In the genomic region with DNA sequence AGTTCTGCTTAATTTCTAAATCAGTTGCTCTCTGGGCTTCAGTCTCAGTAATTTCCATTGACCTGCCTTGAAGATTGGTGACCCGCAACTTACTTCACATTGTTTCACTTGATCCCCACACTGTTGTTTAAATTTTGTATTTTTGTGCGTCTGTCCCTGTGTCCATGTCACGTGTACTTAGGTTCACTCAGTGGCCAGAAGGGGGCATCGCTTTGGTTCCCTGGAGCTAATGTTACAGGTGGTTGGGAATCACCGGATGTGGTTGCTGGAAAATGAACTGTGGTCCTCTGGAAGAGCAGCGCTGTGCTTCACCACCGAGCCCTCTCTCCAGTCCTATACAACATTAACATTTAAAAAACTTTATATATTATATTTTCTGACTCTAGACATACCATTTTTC, we compare ENCODE assay signal across 26 mouse cellular contexts.
DNase-seq lines count a peak whose midpoint lies in the region; ATAC-seq and TF ChIP-seq lines count a peak whose summit lies in the region.
"Had no signal": no experiment of that assay in that cellular context is flagged by ENCODE, and none has a peak within 500 bp of the region (broad histone marks: within the 10 kb centered on the region; RNA-seq: fewer than 3 reads in every experiment).

No protein-coding gene starts in this region.

- no peak overlapping the region for H3K9ac ChIP-seq in kidney, postnatal 0 days (ENCODE audit: low read depth, low read length)
- no peak overlapping the region for H3K9ac ChIP-seq in kidney, embryonic 15.5 days
- no peak overlapping the region for H3K9ac ChIP-seq in liver, embryonic 14.5 days (replicated peaks)
- no peak overlapping the region for H3K9ac ChIP-seq in liver, embryonic 12.5 days
- no peak overlapping the region for H3K9ac ChIP-seq in ES-E14 (ENCODE audit: insufficient read depth, low read depth, low read length, poor library complexity, severe bottlenecking)
- H3K9ac ChIP-seq: forebrain, embryonic 13.5 days; limb, embryonic 12.5 days; liver, embryonic 13.5 days; midbrain, embryonic 15.5 days; neural tube, embryonic 15.5 days had no signal

- no peaks in the 10 kb centered on the region for H3K27me3 ChIP-seq in kidney, postnatal 0 days (ENCODE audit: insufficient read depth, low read length)
- no peaks in the 10 kb centered on the region for H3K27me3 ChIP-seq in kidney, embryonic 15.5 days
- H3K27me3 ChIP-seq in liver, embryonic 14.5 days (ENCODE audit: control insufficient read depth, insufficient read depth, low read length), result no peaks in the 10 kb centered on the region
- no peaks in the 10 kb centered on the region for H3K27me3 ChIP-seq in liver, embryonic 12.5 days (replicated peaks)
- H3K27me3 ChIP-seq: forebrain, embryonic 13.5 days; limb, embryonic 12.5 days; liver, embryonic 13.5 days; midbrain, embryonic 15.5 days; neural tube, embryonic 15.5 days had no signal

- TF ChIP-seq EP300 in liver, embryonic 14.5 days (IDR thresholded peaks at IDR 0.05; ENCODE audit: low read depth), result no peak

- no peaks in the 10 kb centered on the region for H3K36me3 ChIP-seq in kidney, postnatal 0 days (ENCODE audit: insufficient read depth, low read length)
- H3K36me3 ChIP-seq in kidney, embryonic 15.5 days, result no peaks in the 10 kb centered on the region
- no peaks in the 10 kb centered on the region for H3K36me3 ChIP-seq in liver, embryonic 14.5 days (replicated peaks; ENCODE audit: control insufficient read depth, insufficient read depth, low read depth)
- no peaks in the 10 kb centered on the region for H3K36me3 ChIP-seq in liver, embryonic 12.5 days
- no peaks in the 10 kb centered on the region for H3K36me3 ChIP-seq in ES-E14 (ENCODE audit: control insufficient read depth, insufficient read depth, low read length, poor library complexity, severe bottlenecking)
- H3K36me3 ChIP-seq: limb, embryonic 12.5 days; liver, embryonic 13.5 days; midbrain, embryonic 15.5 days; neural tube, embryonic 15.5 days had no signal

- H3K4me1 ChIP-seq in kidney, postnatal 0 days (replicated peaks; ENCODE audit: insufficient read depth, low read length), result no peaks in the 10 kb centered on the region
- no peaks in the 10 kb centered on the region for H3K4me1 ChIP-seq in kidney, embryonic 15.5 days
- H3K4me1 ChIP-seq in liver, embryonic 14.5 days (replicated peaks; ENCODE audit: control insufficient read depth in 2 of 2, insufficient read depth in 2 of 2, low read length in 1 of 2), result no peaks in the 10 kb centered on the region
- H3K4me1 ChIP-seq in liver, embryonic 12.5 days, result no peaks in the 10 kb centered on the region
- H3K4me1 ChIP-seq in ES-E14 (ENCODE audit: control insufficient read depth in 2 of 2, insufficient read depth in 2 of 2, low read length in 2 of 2, poor library complexity in 1 of 2), result no peaks in the 10 kb centered on the region
- H3K4me1 ChIP-seq: forebrain, embryonic 13.5 days; limb, embryonic 12.5 days; liver, embryonic 13.5 days; midbrain, embryonic 15.5 days; neural tube, embryonic 15.5 days had no signal

- no peak for ATAC-seq in kidney, postnatal 0 days (replicated peaks; ENCODE audit: low FRiP score, low read depth)
- ATAC-seq in kidney, embryonic 15.5 days (replicated peaks; ENCODE audit: low FRiP score), result no peak
- no peak for ATAC-seq in liver, embryonic 14.5 days (ENCODE audit: insufficient read depth)
- ATAC-seq in liver, embryonic 12.5 days, result no peak
- ATAC-seq in inflammation-experienced regulatory T-cells, adult 6 months, result no peak
- ATAC-seq: forebrain, embryonic 13.5 days; hindbrain, embryonic 16.5 days; intestine, embryonic 16.5 days; midbrain, embryonic 15.5 days had no signal

- no peak overlapping the region for H3K4me2 ChIP-seq in kidney, postnatal 0 days (ENCODE audit: low read length)
- no peak overlapping the region for H3K4me2 ChIP-seq in kidney, embryonic 15.5 days
- H3K4me2 ChIP-seq in liver, embryonic 14.5 days (ENCODE audit: low read depth), result no peak overlapping the region
- H3K4me2 ChIP-seq in liver, embryonic 12.5 days, result no peak overlapping the region
- H3K4me2 ChIP-seq: forebrain, embryonic 13.5 days; limb, embryonic 12.5 days; liver, embryonic 13.5 days; midbrain, embryonic 15.5 days; neural tube, embryonic 15.5 days had no signal

- in situ Hi-C loops in ES-E14 (cut with MboI; ENCODE audit: low sequenced_read_pairs in 2 of 2, unreplicated experiment in 2 of 2), result no loop called here

- no peak overlapping the region for H3K27ac ChIP-seq in kidney, postnatal 0 days
- H3K27ac ChIP-seq in kidney, embryonic 15.5 days, result no peak overlapping the region
- H3K27ac ChIP-seq in liver, embryonic 14.5 days, result no peak overlapping the region
- H3K27ac ChIP-seq in liver, embryonic 12.5 days, result no peak overlapping the region
- H3K27ac ChIP-seq in ES-E14 (ENCODE audit: insufficient read depth, low read depth, low read length, poor library complexity, severe bottlenecking), result no peak overlapping the region
- H3K27ac ChIP-seq: forebrain, embryonic 13.5 days; left cerebral cortex, adult 2 months; limb, embryonic 12.5 days; liver, embryonic 13.5 days; macrophage; midbrain, embryonic 15.5 days; neural tube, embryonic 15.5 days had no signal

- DNase-seq in kidney, postnatal 0 days (ENCODE audit: low spot score), result no peak
- no peak for DNase-seq in liver, embryonic 14.5 days (ENCODE audit: low read depth in 3 of 3, low spot score in 3 of 3)
- DNase-seq in ES-E14 (ENCODE audit: low read depth, low spot score), result peak; percentile 28
- DNase-seq in gastrocnemius, postnatal 10 days, result no peak
- DNase-seq: adrenal gland, postnatal 14 days; cerebellum, adult 11 months; cerebellum, adult 9-10 months; cerebellum, postnatal 36 days; gastrocnemius, postnatal 14 days; liver, embryonic 13.5 days; lung, adult 2 months; lung, postnatal 10 days; retina, postnatal 1 day; right cerebral cortex, postnatal 14 days; thymus, postnatal 14 days had no signal

- WGBS in kidney, postnatal 0 days, result 91% methylated on average over 7 of the region's 7 CpGs
- 94% methylated on average over 7 of the region's 7 CpGs for WGBS in kidney, embryonic 15.5 days
- 66% methylated on average over 7 of the region's 7 CpGs for WGBS in liver, embryonic 14.5 days (ENCODE audit: insufficient replicate concordance)
- 83% methylated on average over 7 of the region's 7 CpGs for WGBS in liver, embryonic 12.5 days (ENCODE audit: insufficient replicate concordance)

- TF ChIP-seq CTCF in kidney, postnatal 0 days (IDR thresholded peaks at IDR 0.05; ENCODE audit: low read depth), result peak; percentile 21; the same call in 1 of the 2 replicates
- peak; percentile 7; the same call in 1 of the 2 replicates for TF ChIP-seq CTCF in liver, embryonic 14.5 days (IDR thresholded peaks at IDR 0.05; ENCODE audit: low read depth)

- H3K9me3 ChIP-seq in kidney, postnatal 0 days (replicated peaks; ENCODE audit: low read length), result no peaks in the 10 kb centered on the region
- H3K9me3 ChIP-seq in kidney, embryonic 15.5 days (replicated peaks), result no peaks in the 10 kb centered on the region
- no peaks in the 10 kb centered on the region for H3K9me3 ChIP-seq in liver, embryonic 14.5 days (ENCODE audit: control insufficient read depth, low read length)
- no peaks in the 10 kb centered on the region for H3K9me3 ChIP-seq in liver, embryonic 12.5 days (replicated peaks)
- H3K9me3 ChIP-seq in ES-E14 (ENCODE audit: control insufficient read depth, insufficient read depth, low read depth, low read length), result no peaks in the 10 kb centered on the region
- H3K9me3 ChIP-seq: forebrain, embryonic 13.5 days; limb, embryonic 12.5 days; liver, embryonic 13.5 days; midbrain, embryonic 15.5 days; neural tube, embryonic 15.5 days had no signal

- H3K4me3 ChIP-seq in kidney, postnatal 0 days (replicated peaks; ENCODE audit: low read depth, low read length), result no peak overlapping the region
- no peak overlapping the region for H3K4me3 ChIP-seq in kidney, embryonic 15.5 days (replicated peaks)
- no peak overlapping the region for H3K4me3 ChIP-seq in liver, embryonic 14.5 days (ENCODE audit: insufficient read depth in 1 of 2, low read depth in 2 of 2, low read length in 2 of 2)
- no peak overlapping the region for H3K4me3 ChIP-seq in liver, embryonic 12.5 days
- no peak overlapping the region for H3K4me3 ChIP-seq in ES-E14 (ENCODE audit: insufficient read depth in 1 of 2, low read depth in 1 of 2, low read length in 2 of 2, poor library complexity in 1 of 2, severe bottlenecking in 1 of 2)
- H3K4me3 ChIP-seq: forebrain, embryonic 13.5 days; left cerebral cortex, adult 2 months; limb, embryonic 12.5 days; liver, embryonic 13.5 days; midbrain, embryonic 15.5 days; neural tube, embryonic 15.5 days had no signal

TF ChIP-seq in ES-E14, 5 proteins besides CTCF, POLR2A, EP300 and RAD21:
- no peak for TF ChIP-seq CHD2 (IDR thresholded peaks at IDR 0.05; ENCODE audit: low read depth, low read length)
- TF ChIP-seq ZC3H11A (IDR thresholded peaks at IDR 0.05; ENCODE audit: borderline replicate concordance, low read depth, low read length), result peak; percentile 21; the same call in 1 of the 2 replicates
